Mouse (Mus musculus): Measurements from ENCODE around the gene Nabp2. TPM values are rescaled to one million over a fixed set of nuclear protein-coding genes. Genes with fewer than 3 reads are reported as not detected.

Gene Nabp2
- 92.2 and 99.1 TPM in 2 replicates for polyA plus RNA-seq (2014; fragmentation: Nextera tagmentation; extraction: Ambion mirVana)

- Histone ChIP-seq H3K36me3 (replicated peaks; ENCODE audit: control insufficient read depth, insufficient read depth, low read depth, low read length) (peaks cover 2% of the 10 kb centered on the region), H3K4me3 (ENCODE audit: low read depth, low read length) (peak within 1 kb of the TSS; percentile 90), H3K4me1 (ENCODE audit: control insufficient read depth, insufficient read depth, low read length) (no peaks in the 10 kb centered on the region), H3K27me3 (ENCODE audit: control insufficient read depth, insufficient read depth, low read length) (no peaks in the 10 kb centered on the region), H3K4me2 (ENCODE audit: low read depth, low read length) (peak within 1 kb of the TSS; percentile 79), H3K27ac (replicated peaks; ENCODE audit: low read depth, low read length) (peak within 1 kb of the TSS; percentile 80), H3K9me3 (replicated peaks; ENCODE audit: control insufficient read depth, low read length) (no peaks in the 10 kb centered on the region), H3K9ac (replicated peaks; ENCODE audit: low read length) (peak within 1 kb of the TSS; percentile 82)
- under 1% methylated on average over 50 of the region's 50 CpGs for WGBS
- ATAC-seq (replicated peaks; ENCODE audit: insufficient number of reproducible peaks, low FRiP score, low TSS enrichment, low read depth): peak; percentile 92
- peak; percentile 99 for DNase-seq (ENCODE audit: low spot score)
Observed at GRCm38 (mm10) chr10:128411211-128412054, at the start of gene Nabp2, which contains the start of gene Rnf41. Gene Nabp2 (minus strand): TSS chr10:128411492. Gene Rnf41 (plus strand): TSS chr10:128411657.

- ATAC-seq (replicated peaks; ENCODE audit: insufficient number of reproducible peaks, low FRiP score, low TSS enrichment, low read depth): no peak
- Histone ChIP-seq H3K36me3 (replicated peaks; ENCODE audit: control insufficient read depth, insufficient read depth, low read depth, low read length) (peaks cover 13% of the 10 kb centered on the region), H3K9ac (replicated peaks; ENCODE audit: low read length) (peak overlapping the region; percentile 96), H3K27ac (replicated peaks; ENCODE audit: low read depth, low read length) (no peak overlapping the region; the same call in 1 of the 2 replicates), H3K9me3 (replicated peaks; ENCODE audit: control insufficient read depth, low read length) (no peaks in the 10 kb centered on the region), H3K27me3 (ENCODE audit: control insufficient read depth, insufficient read depth, low read length) (no peaks in the 10 kb centered on the region), H3K4me1 (ENCODE audit: control insufficient read depth, insufficient read depth, low read length) (peaks cover 3% of the 10 kb centered on the region; the same call in 1 of the 2 replicates), H3K4me3 (ENCODE audit: low read depth, low read length) (peak overlapping the region; percentile 87), H3K4me2 (ENCODE audit: low read depth, low read length) (peak overlapping the region; percentile 78)
- DNase-seq (ENCODE audit: low spot score): peak; percentile 37
- WGBS: 3% methylated on average over 5 of the region's 5 CpGs
Observed at GRCm38 (mm10) chr10:128460270-128460630, 49.0 kb upstream of the Nabp2 start.

- DNase-seq (ENCODE audit: low spot score): peak; percentile 43
- no peaks in the 10 kb centered on the region for H3K9me3 ChIP-seq (replicated peaks; ENCODE audit: control insufficient read depth, low read length)
- peaks cover 3% of the 10 kb centered on the region; the same call in 1 of the 2 replicates for H3K4me1 ChIP-seq (ENCODE audit: control insufficient read depth, insufficient read depth, low read length)
- peak overlapping the region; percentile 92 for H3K27ac ChIP-seq (replicated peaks; ENCODE audit: low read depth, low read length)
- peaks cover 9% of the 10 kb centered on the region for H3K36me3 ChIP-seq (replicated peaks; ENCODE audit: control insufficient read depth, insufficient read depth, low read depth, low read length)
- peak overlapping the region; percentile 78 for H3K4me2 ChIP-seq (ENCODE audit: low read depth, low read length)
- peak overlapping the region; percentile 96 for H3K9ac ChIP-seq (replicated peaks; ENCODE audit: low read length)
- no peaks in the 10 kb centered on the region for H3K27me3 ChIP-seq (ENCODE audit: control insufficient read depth, insufficient read depth, low read length)
- 2% methylated on average over 30 of the region's 67 CpGs for WGBS
- peak; percentile 29 for ATAC-seq (replicated peaks; ENCODE audit: insufficient number of reproducible peaks, low FRiP score, low TSS enrichment, low read depth)
- peak overlapping the region; percentile 87 for H3K4me3 ChIP-seq (ENCODE audit: low read depth, low read length)
Observed at GRCm38 (mm10) chr10:128459409-128460269, 48.3 kb upstream of the Nabp2 start.

- Histone ChIP-seq H3K27me3 (ENCODE audit: control insufficient read depth, insufficient read depth, low read length) (no peaks in the 10 kb centered on the region), H3K4me1 (ENCODE audit: control insufficient read depth, insufficient read depth, low read length) (peaks cover 3% of the 10 kb centered on the region; the same call in 1 of the 2 replicates), H3K4me2 (ENCODE audit: low read depth, low read length) (peak within 1 kb of the TSS; percentile 78), H3K4me3 (ENCODE audit: low read depth, low read length) (peak within 1 kb of the TSS; percentile 87), H3K36me3 (replicated peaks; ENCODE audit: control insufficient read depth, insufficient read depth, low read depth, low read length) (peaks cover 4% of the 10 kb centered on the region), H3K9me3 (replicated peaks; ENCODE audit: control insufficient read depth, low read length) (no peaks in the 10 kb centered on the region), H3K27ac (replicated peaks; ENCODE audit: low read depth, low read length) (peak within 1 kb of the TSS; percentile 92), H3K9ac (replicated peaks; ENCODE audit: low read length) (peak within 1 kb of the TSS; percentile 96)
- peak; percentile 82 for DNase-seq (ENCODE audit: low spot score)
- peak; percentile 63 for ATAC-seq (replicated peaks; ENCODE audit: insufficient number of reproducible peaks, low FRiP score, low TSS enrichment, low read depth)
- under 1% methylated on average over 64 of the region's 86 CpGs for WGBS
Observed at GRCm38 (mm10) chr10:128458719-128459408, 47.6 kb upstream of the Nabp2 start, which contains the start of gene Smarcc2. Gene Smarcc2 (plus strand): TSS chr10:128459248.

- peak overlapping the region; percentile 78 for H3K4me2 ChIP-seq (ENCODE audit: low read depth, low read length)
- DNase-seq (ENCODE audit: low spot score) (peak; percentile 90), ATAC-seq (replicated peaks; ENCODE audit: insufficient number of reproducible peaks, low FRiP score, low TSS enrichment, low read depth) (peak; percentile 75)
- H3K4me1 ChIP-seq (ENCODE audit: control insufficient read depth, insufficient read depth, low read length): peaks cover 3% of the 10 kb centered on the region; the same call in 1 of the 2 replicates
- H3K9ac ChIP-seq (replicated peaks; ENCODE audit: low read length): peak overlapping the region; percentile 96
- no peaks in the 10 kb centered on the region for H3K36me3 ChIP-seq (replicated peaks; ENCODE audit: control insufficient read depth, insufficient read depth, low read depth, low read length)
- no peaks in the 10 kb centered on the region for H3K27me3 ChIP-seq (ENCODE audit: control insufficient read depth, insufficient read depth, low read length)
- H3K9me3 ChIP-seq (replicated peaks; ENCODE audit: control insufficient read depth, low read length): no peaks in the 10 kb centered on the region
- WGBS: 0% methylated on average over 29 of the region's 29 CpGs
- H3K27ac ChIP-seq (replicated peaks; ENCODE audit: low read depth, low read length): 0 out of 2 replicates have a peak overlapping the region, but pooled peaks have one; percentile 54
- H3K4me3 ChIP-seq (ENCODE audit: low read depth, low read length): peak overlapping the region; percentile 87
Observed at GRCm38 (mm10) chr10:128458348-128458718, 47.0 kb upstream of the Nabp2 start.

GRCm38 (mm10) chr10:128457676-128458075, 46.4 kb upstream of the Nabp2 start:
- no peak for DNase-seq (ENCODE audit: low spot score)

GRCm38 (mm10) chr10:128455280-128455679, 44.0 kb upstream of the Nabp2 start:
- no peak overlapping the region for H3K4me3 ChIP-seq (ENCODE audit: low read depth, low read length)
- H3K9me3 ChIP-seq (replicated peaks; ENCODE audit: control insufficient read depth, low read length): no peaks in the 10 kb centered on the region
- H3K27me3 ChIP-seq (ENCODE audit: control insufficient read depth, insufficient read depth, low read length): no peaks in the 10 kb centered on the region
- ATAC-seq (replicated peaks; ENCODE audit: insufficient number of reproducible peaks, low FRiP score, low TSS enrichment, low read depth) (no peak), DNase-seq (ENCODE audit: low spot score) (peak; percentile 89)
- H3K36me3 ChIP-seq (replicated peaks; ENCODE audit: control insufficient read depth, insufficient read depth, low read depth, low read length): no peaks in the 10 kb centered on the region
- H3K4me1 ChIP-seq (ENCODE audit: control insufficient read depth, insufficient read depth, low read length): no peaks in the 10 kb centered on the region
- no peak overlapping the region for H3K27ac ChIP-seq (replicated peaks; ENCODE audit: low read depth, low read length)
- H3K9ac ChIP-seq (replicated peaks; ENCODE audit: low read length): no peak overlapping the region
- no peak overlapping the region for H3K4me2 ChIP-seq (ENCODE audit: low read depth, low read length)
- WGBS: 2% methylated on average over 6 of the region's 6 CpGs

More at GRCm38 (mm10) chr10:128457676-128458075, 46.4 kb upstream of the Nabp2 start:
- Histone ChIP-seq H3K36me3 (replicated peaks; ENCODE audit: control insufficient read depth, insufficient read depth, low read depth, low read length) (no peaks in the 10 kb centered on the region), H3K27me3 (ENCODE audit: control insufficient read depth, insufficient read depth, low read length) (no peaks in the 10 kb centered on the region), H3K4me3 (ENCODE audit: low read depth, low read length) (no peak overlapping the region), H3K9me3 (replicated peaks; ENCODE audit: control insufficient read depth, low read length) (no peaks in the 10 kb centered on the region), H3K4me1 (ENCODE audit: control insufficient read depth, insufficient read depth, low read length) (peaks cover 3% of the 10 kb centered on the region; the same call in 1 of the 2 replicates), H3K27ac (replicated peaks; ENCODE audit: low read depth, low read length) (no peak overlapping the region), H3K4me2 (ENCODE audit: low read depth, low read length) (no peak overlapping the region), H3K9ac (replicated peaks; ENCODE audit: low read length) (no peak overlapping the region)
- ATAC-seq (replicated peaks; ENCODE audit: insufficient number of reproducible peaks, low FRiP score, low TSS enrichment, low read depth): no peak
- WGBS: 86% methylated on average over 6 of the region's 6 CpGs
